Mouse (Mus musculus) ES-Bruce4 (cell line): ENCODE data around the gene Art3. TPM values are rescaled to one million over a fixed set of nuclear protein-coding genes. Genes with fewer than 3 reads are reported as not detected.

Source experiments
- H3K27ac ChIP-seq: 2 replicates; pipeline ENCODE4 v1.5.1; 2012; ENCODE audit warnings: low read length, inconsistent platforms; ENCODE audit not compliant: insufficient read depth
- H3K27me3 ChIP-seq: 2 replicates; pipeline ENCODE4 v1.6.1; 2012; ENCODE audit warnings: mild to moderate bottlenecking, low read length, inconsistent platforms; ENCODE audit not compliant: control insufficient read depth, poor library complexity, insufficient read depth, severe bottlenecking
- H3K36me3 ChIP-seq: 2 replicates; pipeline ENCODE4 v1.6.1; 2012; ENCODE audit warnings: inconsistent platforms, mild to moderate bottlenecking, low read length, moderate library complexity; ENCODE audit not compliant: control insufficient read depth, poor library complexity, insufficient read depth, severe bottlenecking
- H3K4me1 ChIP-seq: one replicate; pipeline ENCODE4 v1.8.1; 2011; ENCODE audit warnings: low read length; ENCODE audit not compliant: control insufficient read depth, insufficient read depth
- H3K4me3 ChIP-seq: 2 replicates; pipeline ENCODE4 v1.5.1; 2011; ENCODE audit warnings: low read depth, mild to moderate bottlenecking, low read length
- H3K9ac ChIP-seq: 2 replicates; pipeline ENCODE4 v1.6.1; 2012; ENCODE audit warnings: low read depth, mild to moderate bottlenecking, inconsistent platforms; ENCODE audit not compliant: poor library complexity, severe bottlenecking
- H3K9me3 ChIP-seq: replicated peaks from 2 replicates; pipeline ENCODE4 v1.6.1; 2012; ENCODE audit warnings: mild to moderate bottlenecking, low read length, inconsistent platforms; ENCODE audit not compliant: control insufficient read depth, poor library complexity, insufficient read depth, severe bottlenecking
- CTCF ChIP-seq: IDR thresholded peaks from one replicate; pipeline ENCODE4 v1.8.1; 2011; ENCODE audit warnings: low read depth, low read length
- EP300 ChIP-seq: IDR thresholded peaks from 2 replicates; pipeline ENCODE4 v1.6.1; 2011; ENCODE audit warnings: low read depth, low read length; ENCODE audit not compliant: insufficient read depth
- POLR2A ChIP-seq: IDR thresholded peaks from one replicate; pipeline ENCODE4 v1.8.1; 2011; ENCODE audit warnings: low read length; ENCODE audit not compliant: insufficient read depth
- polyA plus RNA-seq: library from polyadenylated mRNA; stranded (reverse); fragments of >200 nt; gene quantifications from 2 replicates; pipeline ENCODE4 v1.2.4, GENCODE M21; 2011; ENCODE audit warnings: low read depth; ENCODE audit not compliant: missing spikeins, insufficient read depth, insufficient read length

Art3 gene
- polyA plus RNA-seq, 1 experiment: not detected

DNA sequence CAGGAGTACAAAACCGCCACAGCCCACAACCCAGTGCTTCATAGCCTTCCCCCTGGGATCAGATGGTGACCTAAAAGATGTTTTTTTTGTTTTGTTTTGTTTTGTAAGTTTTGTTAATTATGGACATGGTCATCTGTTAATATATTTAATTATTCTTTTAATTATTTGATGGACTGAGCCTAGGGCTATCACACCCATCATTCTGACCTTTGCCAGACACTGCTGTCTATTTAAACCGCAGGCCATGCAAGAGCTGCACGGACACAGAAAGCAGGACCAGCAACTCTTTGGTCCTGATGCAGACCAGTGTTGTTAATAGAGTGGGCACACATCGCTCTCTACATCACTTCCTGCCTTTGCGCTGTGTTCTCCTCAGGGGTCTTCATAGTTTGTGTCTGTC is 78.9 kb downstream of the Art3 start:
- TF ChIP-seq POLR2A (no peak), EP300 (no peak), CTCF (no peak)
- Histone ChIP-seq H3K9me3 (no peaks in the 10 kb centered on the region), H3K4me3 (no peak overlapping the region), H3K9ac (no peak overlapping the region), H3K27me3 (no peaks in the 10 kb centered on the region), H3K36me3 (peaks cover 2% of the 10 kb centered on the region), H3K4me1 (no peaks in the 10 kb centered on the region), H3K27ac (no peak overlapping the region)

DNA sequence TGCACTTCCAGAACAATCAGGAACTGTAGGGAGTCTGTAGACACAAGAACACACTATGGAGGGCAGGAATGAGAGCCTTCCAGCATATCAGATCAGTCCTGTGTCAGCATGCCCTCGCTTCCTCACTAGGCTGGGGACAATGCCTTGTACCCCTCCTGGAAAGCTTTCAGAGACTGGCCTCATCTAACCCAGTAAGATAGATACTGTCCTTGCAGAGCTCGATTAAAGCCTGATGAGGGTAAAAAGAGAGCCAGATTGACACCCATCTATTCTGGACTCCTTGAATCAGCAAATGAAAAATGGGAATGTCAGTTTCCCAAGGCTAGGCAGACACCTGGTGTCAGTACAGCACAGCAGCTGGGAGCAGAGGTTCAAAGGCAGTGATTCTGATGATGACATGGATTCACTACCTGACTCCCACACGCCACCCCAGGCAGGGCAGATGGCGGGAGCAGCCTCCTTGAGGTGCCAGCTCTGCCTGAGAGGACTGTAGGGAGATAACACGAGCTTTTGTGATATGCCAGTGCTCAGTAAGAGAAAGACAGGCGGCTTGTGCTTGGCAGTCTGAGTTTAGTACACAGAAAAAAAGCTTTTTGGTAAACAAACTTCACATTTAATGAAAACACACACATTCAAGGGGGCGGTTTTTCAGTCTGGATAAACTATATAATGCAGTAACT is 80.0 kb downstream of the Art3 start:
- Histone ChIP-seq H3K27me3 (no peaks in the 10 kb centered on the region), H3K27ac (no peak overlapping the region), H3K4me1 (no peaks in the 10 kb centered on the region), H3K4me3 (no peak overlapping the region), H3K9ac (no peak overlapping the region), H3K36me3 (peaks cover 9% of the 10 kb centered on the region), H3K9me3 (no peaks in the 10 kb centered on the region)
- TF ChIP-seq EP300 (no peak), POLR2A (no peak), CTCF (no peak)

DNA sequence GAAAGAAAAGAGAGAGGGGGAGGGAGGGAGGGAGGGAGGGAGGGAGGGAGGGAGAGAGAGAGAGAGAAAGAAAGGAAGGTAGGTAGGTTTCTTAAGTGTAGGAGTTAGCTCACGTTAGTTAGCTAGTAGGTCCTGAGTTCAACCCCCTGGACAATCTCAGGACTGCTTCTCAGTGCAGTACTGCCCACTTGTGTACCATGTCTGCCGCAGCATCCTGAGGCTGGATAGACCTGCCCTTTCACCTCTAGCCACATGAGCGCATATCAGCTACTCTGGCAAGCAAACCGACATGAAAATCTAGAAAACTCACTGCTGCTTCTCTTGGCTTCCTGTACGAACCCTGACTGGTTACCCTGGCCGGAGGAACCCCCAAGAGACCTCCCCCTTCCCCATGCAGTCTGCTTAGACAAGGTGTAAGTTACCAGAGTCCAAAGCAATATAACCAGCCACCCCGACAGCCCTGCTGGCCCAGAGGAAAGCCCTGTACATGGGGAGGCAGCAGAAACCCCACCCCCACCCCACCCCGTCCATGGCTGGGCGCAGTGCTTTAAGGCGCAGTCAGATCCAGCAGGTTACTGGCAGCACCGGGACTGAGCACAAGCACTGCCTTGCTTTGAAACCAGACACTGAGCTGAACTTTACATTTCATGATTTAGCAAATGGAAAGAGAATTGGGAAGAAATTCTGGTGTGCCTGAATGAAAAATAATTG is 81.8 kb downstream of the Art3 start:
- Histone ChIP-seq H3K27ac (no peak overlapping the region), H3K36me3 (peaks cover 25% of the 10 kb centered on the region), H3K4me1 (no peaks in the 10 kb centered on the region), H3K9ac (no peak overlapping the region), H3K9me3 (no peaks in the 10 kb centered on the region), H3K27me3 (no peaks in the 10 kb centered on the region), H3K4me3 (no peak overlapping the region)
- no peak for TF ChIP-seq EP300

DNA sequence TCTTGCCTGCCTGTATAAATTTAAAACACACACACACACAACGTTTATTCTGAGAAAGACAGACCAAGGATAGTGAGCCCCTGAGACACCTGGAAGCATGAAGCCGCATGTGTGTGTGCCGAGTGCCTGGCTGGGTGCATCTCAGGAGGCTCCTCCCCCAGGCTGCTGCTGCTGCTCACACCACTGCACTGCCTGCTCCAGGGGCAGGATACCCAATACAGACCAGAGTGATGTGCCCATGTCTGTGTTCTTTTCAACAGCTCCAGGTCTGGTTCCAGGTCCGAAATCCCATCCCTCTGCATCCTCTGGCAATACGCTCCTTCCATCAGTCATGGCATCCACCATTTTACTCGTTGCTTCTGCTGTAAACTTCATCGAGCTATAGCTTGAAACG is 82.4 kb downstream of the Art3 start:
- TF ChIP-seq CTCF (no peak), POLR2A (no peak), EP300 (no peak)
- H3K9ac ChIP-seq: no peak overlapping the region
- no peaks in the 10 kb centered on the region for H3K27me3 ChIP-seq
- H3K9me3 ChIP-seq: no peaks in the 10 kb centered on the region
- no peaks in the 10 kb centered on the region for H3K4me1 ChIP-seq
- H3K27ac ChIP-seq: no peak overlapping the region
- H3K4me3 ChIP-seq: no peak overlapping the region
- H3K36me3 ChIP-seq: peaks cover 29% of the 10 kb centered on the region

DNA sequence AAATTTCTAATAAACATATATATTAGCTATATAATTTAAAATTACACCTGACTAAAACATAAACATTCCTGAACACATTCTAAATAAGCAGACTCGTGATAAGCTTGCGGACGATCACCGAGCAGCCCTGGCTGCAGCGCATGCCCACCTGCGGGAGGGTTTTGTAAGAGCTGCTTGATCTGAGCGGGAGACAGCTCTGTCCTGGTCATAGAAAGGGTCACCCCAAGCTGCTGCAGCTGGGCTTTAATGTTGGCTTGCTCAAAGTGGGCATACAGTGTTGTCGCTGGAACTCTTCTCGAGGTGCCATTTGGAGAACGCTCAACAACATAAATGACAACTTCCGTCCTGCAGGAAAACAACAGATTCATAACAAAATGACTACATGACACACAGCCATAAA is 92.5 kb downstream of the Art3 start:
- Histone ChIP-seq H3K27ac (no peak overlapping the region), H3K4me1 (no peaks in the 10 kb centered on the region), H3K4me3 (no peak overlapping the region), H3K36me3 (peaks cover 73% of the 10 kb centered on the region), H3K9me3 (no peaks in the 10 kb centered on the region), H3K27me3 (no peaks in the 10 kb centered on the region), H3K9ac (no peak overlapping the region)
- TF ChIP-seq CTCF (no peak), POLR2A (no peak), EP300 (no peak)

DNA sequence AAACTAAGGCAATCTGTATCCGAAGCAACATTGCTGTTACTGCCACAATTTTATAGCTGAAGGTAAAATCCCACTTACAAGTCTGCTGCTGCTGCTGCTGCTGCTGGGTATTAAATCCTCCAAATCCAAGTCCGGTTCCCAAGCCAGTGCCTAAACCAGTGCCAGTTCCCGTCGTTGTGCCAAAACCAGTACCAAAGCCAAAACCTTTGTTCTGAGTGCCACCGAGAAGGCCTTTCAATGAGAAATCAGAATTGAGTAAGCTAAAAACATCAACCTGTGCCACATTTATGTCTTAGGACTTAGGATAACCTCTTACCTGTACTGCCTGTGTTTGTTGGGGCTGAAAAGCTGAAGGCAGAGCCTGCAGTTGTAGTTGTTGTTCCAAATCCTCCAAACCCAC is 99.1 kb downstream of the Art3 start:
- TF ChIP-seq EP300 (no peak), CTCF (no peak), POLR2A (no peak)
- no peaks in the 10 kb centered on the region for H3K9me3 ChIP-seq
- peaks cover 38% of the 10 kb centered on the region for H3K36me3 ChIP-seq
- H3K27me3 ChIP-seq: no peaks in the 10 kb centered on the region
- no peak overlapping the region for H3K4me3 ChIP-seq
- H3K27ac ChIP-seq: no peak overlapping the region
- H3K9ac ChIP-seq: no peak overlapping the region
- no peaks in the 10 kb centered on the region for H3K4me1 ChIP-seq
